Mouse (Mus musculus) midbrain, embryonic 16.5 days (tissue): ENCODE measurements around the gene Usp38. TPM values are rescaled to one million over a fixed set of nuclear protein-coding genes. Genes with fewer than 3 reads are reported as not detected.

ENCODE experiments used
- ATAC-seq: fragments of 200-750 bp; cut with Nextera tagmentation; 2 replicates; pipeline ENCODE4 v1.8.0; 2017; ENCODE audit warnings: moderate TSS enrichment
- H3K27ac ChIP-seq: fragments of 300-500 bp; sonication (generic); 2 replicates; pipeline ENCODE4 v1.5.1; 2014; ENCODE audit warnings: mild to moderate bottlenecking, low read length, mixed read lengths
- H3K27me3 ChIP-seq: fragments of 300-500 bp; sonication (generic); 2 replicates; pipeline ENCODE4 v1.6.1; 2014; ENCODE audit warnings: low read depth, low read length, mixed read lengths; ENCODE audit not compliant: control insufficient read depth, insufficient read depth
- H3K36me3 ChIP-seq: fragments of 300-500 bp; sonication (generic); 2 replicates; pipeline ENCODE4 v1.6.1; 2014; ENCODE audit warnings: mild to moderate bottlenecking, low read length, moderate library complexity, mixed read lengths; ENCODE audit not compliant: control insufficient read depth, insufficient read depth
- H3K4me1 ChIP-seq: fragments of 300-500 bp; sonication (generic); 2 replicates; pipeline ENCODE4 v1.6.1; 2014; ENCODE audit warnings: mild to moderate bottlenecking, low read length, mixed read lengths; ENCODE audit not compliant: control insufficient read depth, insufficient read depth
- H3K4me2 ChIP-seq: fragments of 300-500 bp; sonication (generic); 2 replicates; pipeline ENCODE4 v1.6.1; 2014; ENCODE audit warnings: mild to moderate bottlenecking, low read length, mixed read lengths
- H3K4me3 ChIP-seq: fragments of 300-500 bp; sonication (generic); 2 replicates; pipeline ENCODE4 v1.5.1; 2014; ENCODE audit warnings: low read depth, mild to moderate bottlenecking, low read length, moderate library complexity, mixed read lengths
- H3K9ac ChIP-seq: fragments of 300-500 bp; sonication (generic); 2 replicates; pipeline ENCODE4 v1.6.1; 2014; ENCODE audit warnings: low read depth, low read length, mixed read lengths
- H3K9me3 ChIP-seq: fragments of 300-500 bp; sonication (generic); replicated peaks from 2 replicates; pipeline ENCODE4 v1.6.1; 2014; ENCODE audit warnings: mild to moderate bottlenecking, low read length, mixed read lengths; ENCODE audit not compliant: control insufficient read depth, poor library complexity, severe bottlenecking
- WGBS: fragments of 180-500 bp; shearing (Covaris S2); extraction: QIAGEN DNeasy Blood & Tissue Kit; methylation state at CpG from one replicate; pipeline ENCODE4 v1.1.7; 2014; 5-methylcytosine and 5-hydroxymethylcytosine counted together
- polyA plus RNA-seq: library from polyadenylated mRNA; unstranded; fragments of >200 nt; fragmentation: Nextera tagmentation; extraction: Ambion mirVana; gene quantifications from 2 replicates; pipeline ENCODE4 v1.2.1, GENCODE M21; 2015

Gene Usp38
- polyA plus RNA-seq, 1 experiment from 2014 or later = 16.5 TPM

GRCm38 (mm10) chr8:80971150-80971549, 43.6 kb downstream of the Usp38 start:
- Histone ChIP-seq H3K9ac (no peak overlapping the region), H3K4me1 (no peaks in the 10 kb centered on the region), H3K4me3 (no peak overlapping the region), H3K27me3 (no peaks in the 10 kb centered on the region), H3K4me2 (no peak overlapping the region), H3K9me3 (no peaks in the 10 kb centered on the region), H3K27ac (no peak overlapping the region), H3K36me3 (no peaks in the 10 kb centered on the region)
- WGBS = 86% methylated on average over 8 of the region's 9 CpGs
- no peak for ATAC-seq

GRCm38 (mm10) chr8:80970000-80970685, 44.6 kb downstream of the Usp38 start:
- no peaks in the 10 kb centered on the region for H3K4me1 ChIP-seq
- WGBS = 83% methylated on average over 11 of the region's 11 CpGs
- ATAC-seq = no peak
- no peak overlapping the region for H3K9ac ChIP-seq
- H3K9me3 ChIP-seq = no peaks in the 10 kb centered on the region
- H3K4me3 ChIP-seq = no peak overlapping the region
- no peaks in the 10 kb centered on the region for H3K27me3 ChIP-seq
- H3K36me3 ChIP-seq = no peaks in the 10 kb centered on the region
- H3K4me2 ChIP-seq = no peak overlapping the region
- no peak overlapping the region for H3K27ac ChIP-seq

GRCm38 (mm10) chr8:80969423-80969822, 45.3 kb downstream of the Usp38 start:
- no peak overlapping the region for H3K4me3 ChIP-seq
- H3K4me1 ChIP-seq = no peaks in the 10 kb centered on the region
- H3K27ac ChIP-seq = no peak overlapping the region
- H3K9me3 ChIP-seq = no peaks in the 10 kb centered on the region
- no peak overlapping the region for H3K4me2 ChIP-seq
- H3K36me3 ChIP-seq = no peaks in the 10 kb centered on the region
- no peak overlapping the region for H3K9ac ChIP-seq
- no peaks in the 10 kb centered on the region for H3K27me3 ChIP-seq
- 96% methylated on average over 5 of the region's 5 CpGs for WGBS
- no peak for ATAC-seq

- H3K4me3 ChIP-seq = no peak overlapping the region
- 90% methylated on average over 3 of the region's 3 CpGs for WGBS
- no peak overlapping the region for H3K9ac ChIP-seq
- H3K27me3 ChIP-seq = no peaks in the 10 kb centered on the region
- no peaks in the 10 kb centered on the region for H3K36me3 ChIP-seq
- no peaks in the 10 kb centered on the region for H3K9me3 ChIP-seq
- no peaks in the 10 kb centered on the region for H3K4me1 ChIP-seq
- no peak overlapping the region for H3K27ac ChIP-seq
- H3K4me2 ChIP-seq = no peak overlapping the region
- no peak for ATAC-seq
Measured at GRCm38 (mm10) chr8:80963095-80963494, 51.6 kb downstream of the Usp38 start.

- Histone ChIP-seq H3K27me3 (no peaks in the 10 kb centered on the region), H3K9ac (no peak overlapping the region)
- WGBS = 92% methylated on average over 5 of the region's 5 CpGs
Measured at GRCm38 (mm10) chr8:80962592-80962983, 52.1 kb downstream of the Usp38 start.

GRCm38 (mm10) chr8:80961937-80962591, 52.7 kb downstream of the Usp38 start:
- no peak for ATAC-seq
- H3K36me3 ChIP-seq = no peaks in the 10 kb centered on the region
- H3K27ac ChIP-seq = no peak overlapping the region
- H3K4me1 ChIP-seq = no peaks in the 10 kb centered on the region
- no peak overlapping the region for H3K4me3 ChIP-seq
- 89% methylated on average over 7 of the region's 7 CpGs for WGBS
- H3K27me3 ChIP-seq = no peaks in the 10 kb centered on the region
- H3K9ac ChIP-seq = no peak overlapping the region
- H3K9me3 ChIP-seq = no peaks in the 10 kb centered on the region
- H3K4me2 ChIP-seq = no peak overlapping the region

More at GRCm38 (mm10) chr8:80962592-80962983, 52.1 kb downstream of the Usp38 start:
- Histone ChIP-seq H3K9me3 (no peaks in the 10 kb centered on the region), H3K4me1 (no peaks in the 10 kb centered on the region), H3K36me3 (no peaks in the 10 kb centered on the region), H3K4me3 (no peak overlapping the region), H3K27ac (no peak overlapping the region), H3K4me2 (no peak overlapping the region)
- no peak for ATAC-seq

GRCm38 (mm10) chr8:80961070-80961609, 53.6 kb downstream of the Usp38 start:
- Histone ChIP-seq H3K4me1 (no peaks in the 10 kb centered on the region), H3K36me3 (no peaks in the 10 kb centered on the region), H3K27me3 (no peaks in the 10 kb centered on the region), H3K4me3 (no peak overlapping the region), H3K9ac (no peak overlapping the region), H3K4me2 (no peak overlapping the region), H3K27ac (no peak overlapping the region), H3K9me3 (no peaks in the 10 kb centered on the region)
- no peak for ATAC-seq
- 83% methylated on average over 4 of the region's 4 CpGs for WGBS

- H3K36me3 ChIP-seq = no peaks in the 10 kb centered on the region
- 82% methylated on average over 9 of the region's 9 CpGs for WGBS
- H3K4me2 ChIP-seq = no peak overlapping the region
- no peak overlapping the region for H3K27ac ChIP-seq
- H3K27me3 ChIP-seq = no peaks in the 10 kb centered on the region
- no peak overlapping the region for H3K9ac ChIP-seq
- no peak overlapping the region for H3K4me3 ChIP-seq
- no peaks in the 10 kb centered on the region for H3K4me1 ChIP-seq
- H3K9me3 ChIP-seq = no peaks in the 10 kb centered on the region; the same call in 1 of the 2 replicates
- no peak for ATAC-seq
Measured at GRCm38 (mm10) chr8:80959588-80960268, 55.0 kb downstream of the Usp38 start.

- Histone ChIP-seq H3K4me3 (no peak overlapping the region), H3K9me3 (no peaks in the 10 kb centered on the region; the same call in 1 of the 2 replicates), H3K9ac (no peak overlapping the region), H3K4me2 (no peak overlapping the region), H3K4me1 (no peaks in the 10 kb centered on the region), H3K27ac (no peak overlapping the region), H3K27me3 (no peaks in the 10 kb centered on the region), H3K36me3 (no peaks in the 10 kb centered on the region)
- no peak for ATAC-seq
- 75% methylated on average over 5 of the region's 5 CpGs for WGBS
Measured at GRCm38 (mm10) chr8:80957776-80958175, 57.0 kb downstream of the Usp38 start.
